Mouse (Mus musculus) CH12.LX (cell line): Measurements from ENCODE around the gene Map7.

Experiments
- CTCF ChIP-seq, 2 experiments: IDR thresholded peaks in 1 of 2; conservative IDR thresholded peaks in 1 of 2; 2 replicates each; pipeline ENCODE4 v1.5.1; 2011 to 2012; ENCODE audit warnings: low read depth in 2 of 2, low read length in 2 of 2, improper control_type of control experiment in 1 of 2, inconsistent platforms in 1 of 2, mild to moderate bottlenecking in 1 of 2, moderate library complexity in 1 of 2
- HCFC1 ChIP-seq: IDR thresholded peaks from 2 replicates; pipeline ENCODE4 v1.6.1; 2012; ENCODE audit warnings: low read depth, mild to moderate bottlenecking, inconsistent platforms, low read length, improper control_type of control experiment
- KAT2A ChIP-seq: IDR thresholded peaks from 2 replicates; pipeline ENCODE4 v1.6.1; 2012; ENCODE audit warnings: low read length, improper control_type of control experiment, inconsistent platforms; ENCODE audit not compliant: insufficient replicate concordance
- MXI1 ChIP-seq: IDR thresholded peaks from 2 replicates; pipeline ENCODE4 v1.6.1; 2011; ENCODE audit warnings: mild to moderate bottlenecking, low read depth, low read length, improper control_type of control experiment
- POLR2A ChIP-seq: IDR thresholded peaks from 2 replicates; pipeline ENCODE4 v1.6.1; 2011; ENCODE audit warnings: low read depth, mild to moderate bottlenecking, improper control_type of control experiment, low read length
- SIN3A ChIP-seq: IDR thresholded peaks from 2 replicates; pipeline ENCODE4 v1.6.1; 2012; ENCODE audit warnings: low read length, improper control_type of control experiment, inconsistent platforms

- TF ChIP-seq CTCF (conservative IDR thresholded peaks at IDR 0.05 in 1 of 2, IDR thresholded peaks at IDR 0.05 in 1 of 2; ENCODE audit: low read depth in 2 of 2, low read length in 2 of 2) (peak; percentile 86 to 98), POLR2A (no peak), HCFC1 (no peak), SIN3A (0 out of 2 replicates have a peak, but pooled peaks have one; percentile 25), KAT2A (no peak), MXI1 (no peak)
Measured at GRCm38 (mm10) chr10:20125226-20125625, 23.0 kb upstream of the Map7 start.
